Mouse (Mus musculus) cerebellum, adult 11-12 months (tissue): ENCODE measurements around the gene Lrrc8b.
A peak's percentile ranks its signal among the peaks of the same experiment; 100 is the strongest.

Experiments
- DNase-seq: peaks from one replicate; pipeline ENCODE4 v3.0.0; 2022

The Lrrc8b gene

GRCm38 (mm10) chr5:105415198-105415791 is at the start of gene Lrrc8b:
Gene Lrrc8b, plus strand, starts transcription at chr5:105415775.
- peak; percentile 88 for DNase-seq

DNA sequence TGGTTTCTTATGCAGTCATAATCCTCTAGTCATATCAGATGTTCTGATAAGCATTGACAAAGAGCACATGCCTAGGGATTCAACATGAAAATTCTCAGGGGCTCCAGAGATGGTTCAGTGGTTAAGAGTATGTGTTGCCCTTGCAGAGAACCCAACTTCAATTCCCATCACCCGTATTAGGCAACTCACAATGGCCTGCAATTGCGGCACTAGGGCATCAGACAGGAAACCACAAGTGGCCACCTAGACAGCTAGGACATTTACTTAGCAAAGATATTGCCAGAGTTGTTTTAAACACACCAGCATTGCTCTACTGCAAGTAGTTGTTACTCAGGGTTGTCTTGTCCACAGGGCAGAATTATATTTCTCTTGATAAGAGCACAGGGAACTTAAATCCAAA is 34.1 kb upstream of the Lrrc8b start:
- no peak for DNase-seq

- no peak for DNase-seq
These were observed 25.2 kb upstream of the Lrrc8b start for GRCm38 (mm10) chr5:105390346-105390745.

DNA sequence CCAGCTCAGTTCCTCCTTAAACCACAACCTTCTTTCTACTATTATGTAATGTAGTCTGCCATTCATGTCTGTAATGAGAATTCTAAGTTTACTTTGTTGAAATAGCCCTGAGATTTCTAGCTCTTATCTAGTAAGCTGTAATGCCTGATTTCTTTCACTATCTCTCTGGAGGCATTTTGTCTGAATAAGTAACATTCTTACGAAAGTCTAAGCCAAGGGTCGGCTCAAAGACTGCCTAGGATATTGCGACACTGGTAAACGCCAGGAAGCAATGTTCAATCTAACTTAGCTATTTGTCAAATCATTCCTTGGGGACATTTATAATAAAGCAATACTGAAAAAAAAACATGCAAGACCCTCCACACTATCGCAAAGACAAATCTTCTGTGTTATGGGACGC is 21.8 kb upstream of the Lrrc8b start:
- DNase-seq: no peak

DNA sequence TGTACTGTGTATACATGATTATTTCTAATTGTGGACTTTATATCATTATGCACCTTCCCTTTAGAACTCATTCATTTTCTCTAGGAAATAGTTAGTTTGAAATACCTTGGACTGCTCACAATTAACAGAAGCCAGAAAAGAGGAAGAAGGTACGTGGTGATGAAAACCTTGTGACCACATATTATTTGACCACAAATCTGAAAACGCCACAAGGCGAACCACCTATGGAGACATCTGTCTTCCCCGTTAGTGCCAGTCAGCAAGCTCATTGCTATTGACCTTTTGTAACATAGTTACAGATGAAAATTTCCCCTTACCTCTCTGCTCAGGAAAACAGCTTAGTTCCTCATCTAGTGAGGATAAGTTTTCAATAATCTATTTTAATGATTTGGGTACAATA is 20.4 kb upstream of the Lrrc8b start:
- DNase-seq: no peak

DNA sequence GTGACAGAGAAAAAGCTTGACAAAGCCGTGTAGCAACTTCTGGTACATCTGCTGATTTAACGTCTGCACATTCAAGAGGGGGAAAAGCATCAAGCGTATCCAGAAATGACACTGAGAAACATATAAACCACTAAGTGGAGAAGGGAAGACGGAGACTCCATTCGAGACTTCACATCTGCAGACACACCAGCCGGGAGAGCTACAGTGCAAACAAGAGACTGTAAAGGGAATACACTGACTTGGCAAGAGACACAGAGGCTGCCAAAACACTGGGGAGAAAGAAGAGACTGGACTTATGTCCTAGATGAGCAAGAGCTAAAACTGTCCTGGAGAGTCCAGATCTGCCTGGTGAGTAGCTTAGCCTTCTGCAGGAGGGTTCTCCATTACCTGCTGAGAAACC is 16.6 kb upstream of the Lrrc8b start:
- no peak for DNase-seq

GRCm38 (mm10) chr5:105399631-105400423 is 15.7 kb upstream of the Lrrc8b start:
- no peak for DNase-seq

- no peak for DNase-seq
These were observed 14.9 kb upstream of the Lrrc8b start for GRCm38 (mm10) chr5:105400424-105401375.

- no peak for DNase-seq
These were observed 14.0 kb upstream of the Lrrc8b start for GRCm38 (mm10) chr5:105401536-105401935.

DNA sequence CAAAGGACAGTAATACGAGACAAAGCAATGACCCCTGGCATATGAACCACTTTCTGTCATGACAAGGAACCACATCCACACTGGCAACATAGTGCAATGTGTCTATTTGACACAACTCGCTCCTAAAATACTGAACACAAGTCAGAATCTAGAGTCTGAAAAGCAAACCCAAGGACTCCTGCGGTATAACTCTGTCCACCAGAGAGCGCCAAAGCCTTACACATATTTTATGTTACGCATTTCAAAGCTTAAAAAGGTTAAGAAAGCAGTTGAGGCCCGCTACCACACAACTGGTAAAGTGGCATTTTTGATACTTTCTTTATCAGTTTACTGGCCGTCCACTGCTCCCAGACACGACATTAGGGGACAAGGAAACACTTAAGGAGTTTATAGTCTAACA is 10.6 kb upstream of the Lrrc8b start:
- DNase-seq: no peak

- no peak for DNase-seq
These were observed 7.9 kb upstream of the Lrrc8b start for GRCm38 (mm10) chr5:105407661-105408060.

DNA sequence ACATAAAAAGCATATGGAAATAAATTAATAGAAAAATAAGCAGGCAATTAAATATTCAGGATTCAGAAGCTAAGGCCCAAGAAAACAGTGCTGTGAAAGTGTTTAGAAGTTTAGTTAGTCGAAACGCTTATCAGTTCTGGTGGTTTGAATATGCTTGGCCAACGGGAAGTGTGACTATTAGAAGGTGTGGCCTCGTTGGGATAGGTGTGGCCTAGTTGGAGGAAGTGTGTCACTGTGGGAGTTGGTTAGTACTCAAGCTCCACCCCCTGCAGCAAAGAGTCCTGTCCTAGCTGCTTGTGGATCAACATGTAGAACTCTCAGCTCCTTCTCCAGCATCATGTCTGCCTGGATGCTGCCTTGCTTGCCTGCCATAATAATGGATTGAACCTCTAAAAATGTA is 6.5 kb upstream of the Lrrc8b start:
- DNase-seq: no peak

- no peak for DNase-seq
These were observed 4.9 kb upstream of the Lrrc8b start for GRCm38 (mm10) chr5:105410521-105411293.

DNA sequence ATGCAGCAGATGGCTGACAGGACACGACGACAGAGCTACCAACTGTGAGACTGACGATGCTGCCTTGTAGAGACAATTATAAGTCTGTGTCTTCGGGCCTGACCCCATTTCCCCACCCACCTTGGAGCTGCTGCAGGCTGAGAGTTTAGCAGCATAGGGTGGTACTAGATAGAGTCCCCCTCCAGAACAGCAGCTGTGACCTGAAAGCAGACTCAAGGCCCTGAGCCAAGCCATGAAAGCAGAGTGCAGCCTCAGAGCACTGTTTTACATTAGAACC is 4.3 kb upstream of the Lrrc8b start:
- no peak for DNase-seq

DNA sequence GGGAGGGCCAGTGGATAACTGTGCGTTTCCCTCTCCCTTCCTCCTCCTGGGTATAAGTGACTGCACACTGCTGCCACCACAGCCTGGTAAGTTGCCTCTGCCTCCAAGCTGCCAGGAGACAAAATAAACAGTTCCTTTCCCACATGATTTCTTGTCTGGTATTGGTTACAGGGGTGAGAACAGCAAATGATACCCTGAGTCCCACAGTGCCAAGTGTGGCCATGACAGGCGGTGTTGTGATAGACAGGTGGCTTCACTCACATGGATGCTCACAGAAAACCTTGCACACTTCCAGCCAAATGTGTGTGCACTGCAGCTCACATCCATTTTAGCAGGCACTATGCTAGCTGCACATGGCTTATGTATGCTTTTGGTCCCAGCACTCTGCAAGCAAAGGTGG is 3.8 kb upstream of the Lrrc8b start:
- DNase-seq: no peak

GRCm38 (mm10) chr5:105412634-105413033 is 2.9 kb upstream of the Lrrc8b start:
- DNase-seq: no peak

DNA sequence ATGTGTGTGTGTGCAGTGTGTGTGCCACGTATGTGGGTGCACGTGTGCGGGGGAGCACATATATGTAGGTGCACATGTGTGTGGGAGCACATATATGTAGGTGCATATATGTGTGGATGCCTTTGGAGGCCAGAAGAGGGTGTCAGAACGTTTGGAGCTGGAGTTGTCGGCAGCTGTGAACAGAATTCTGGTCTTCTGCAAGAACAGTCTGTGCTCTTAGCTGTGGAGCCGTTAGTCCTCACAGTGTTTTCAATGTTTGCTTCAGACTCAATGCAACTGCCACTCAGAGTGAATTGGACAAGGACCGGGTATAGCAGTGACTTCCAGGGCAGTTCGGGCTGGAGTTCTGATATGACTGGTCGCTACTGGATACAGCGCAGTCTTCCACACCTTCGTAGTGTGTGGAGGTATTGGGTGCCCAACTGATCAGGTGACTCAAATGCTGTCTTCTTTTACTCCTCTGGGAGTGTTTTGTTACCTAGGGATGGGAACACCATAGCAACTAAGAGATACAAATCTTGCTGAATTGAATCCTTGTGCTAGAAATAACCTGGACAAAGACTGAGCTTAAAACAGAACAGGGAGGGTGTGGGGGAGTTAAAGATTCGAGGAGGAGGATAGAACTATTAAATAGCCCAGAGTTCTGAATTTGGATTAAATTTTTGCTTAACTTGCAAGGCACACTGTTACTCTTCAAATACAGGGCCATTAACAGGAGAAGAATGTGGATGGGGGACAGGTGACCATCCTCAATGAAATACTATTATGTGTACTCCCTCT is 1.0 kb upstream of the Lrrc8b start:
- DNase-seq: no peak

DNA sequence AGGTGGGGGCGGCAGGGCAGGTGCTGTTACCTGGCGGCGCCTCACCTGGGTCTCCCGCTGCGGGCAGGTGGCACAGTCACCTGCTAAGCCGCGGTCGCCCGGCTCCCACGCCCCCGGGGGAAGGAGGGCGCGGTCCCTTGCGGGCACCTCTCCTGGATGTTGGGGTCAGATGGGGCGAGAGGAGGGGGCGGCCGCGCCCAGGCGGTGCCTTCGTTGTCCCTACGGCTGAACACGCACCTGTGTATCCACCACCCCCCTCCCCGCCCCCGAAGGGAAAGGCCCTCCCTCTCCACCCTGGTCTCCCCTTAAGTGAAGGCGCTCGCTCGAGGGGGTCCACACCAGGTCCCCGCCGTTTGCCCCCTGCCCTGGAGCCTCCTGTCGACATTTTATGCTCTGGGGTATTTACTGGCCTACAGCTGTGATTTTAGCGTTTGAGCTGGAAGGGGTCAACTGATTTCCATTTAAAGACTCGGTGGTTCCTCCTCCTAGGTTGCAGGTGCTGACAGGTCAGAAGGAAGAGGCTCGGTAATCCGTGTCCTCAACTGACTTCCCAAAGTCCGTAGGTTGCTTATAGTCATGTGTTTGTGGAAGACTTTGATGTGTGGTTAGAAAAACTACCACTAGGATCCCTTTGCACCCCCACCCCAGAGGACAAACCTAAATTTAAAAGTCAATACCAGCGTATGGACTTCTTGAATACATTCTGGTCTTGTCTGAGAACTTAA is 538 bp downstream of the Lrrc8b start:
- DNase-seq: peak; percentile 71

DNA sequence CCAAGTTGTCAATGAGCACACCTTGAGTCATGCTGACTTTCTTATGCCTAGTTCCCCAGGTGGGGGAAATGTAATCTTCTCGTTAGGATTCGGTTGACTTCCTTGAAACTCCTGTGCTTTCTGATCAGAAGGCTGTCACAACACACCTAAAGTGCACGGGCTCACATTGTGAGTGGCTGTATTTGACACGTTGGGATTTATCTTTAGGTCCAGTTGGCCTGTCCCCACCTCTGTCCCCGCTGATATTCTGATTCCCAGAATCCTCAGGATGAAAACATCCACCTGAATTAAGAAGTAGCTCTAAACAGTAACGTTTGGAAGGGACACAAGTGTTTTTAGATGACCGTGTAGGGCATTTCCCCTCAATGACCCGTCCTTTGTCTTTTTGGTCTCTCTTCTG is 1.6 kb downstream of the Lrrc8b start:
- no peak for DNase-seq

GRCm38 (mm10) chr5:105418364-105418763 is 2.8 kb downstream of the Lrrc8b start:
- DNase-seq: no peak

GRCm38 (mm10) chr5:105418851-105419250 is 3.3 kb downstream of the Lrrc8b start:
- no peak for DNase-seq

DNA sequence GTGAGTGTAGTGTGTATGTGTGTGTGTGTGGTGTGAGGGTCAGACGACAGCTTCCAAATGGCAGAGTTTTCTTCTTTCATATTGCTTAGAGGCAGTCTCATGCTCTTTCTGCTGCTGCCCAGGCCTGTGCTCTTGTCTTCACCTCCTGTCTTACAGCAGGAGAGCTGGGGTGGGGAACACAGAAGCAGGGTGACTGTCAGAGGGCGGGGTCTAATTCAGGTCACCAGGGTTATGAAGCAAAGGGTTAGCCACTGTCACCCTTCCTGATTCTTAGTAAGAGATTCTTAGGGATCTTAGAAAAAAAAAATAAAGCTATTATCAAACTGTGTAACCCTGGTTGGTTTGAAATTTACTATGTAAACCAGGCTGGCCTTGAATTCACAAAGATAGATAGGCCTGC is 10.0 kb downstream of the Lrrc8b start:
- DNase-seq: no peak
